Mouse (Mus musculus): ENCODE measurements at regions not wholly inside any gene's neighbourhood (a gene's known extent, or its start where the extent isn't known, plus 50 kb on each side); places are given as distances from the start of the nearest gene placed in this dataset.

- TF ChIP-seq POLR2A (IDR thresholded peaks at IDR 0.05; ENCODE audit: low read depth, low read length) (no peak), CTCF (IDR thresholded peaks at IDR 0.05; ENCODE audit: extremely low read depth, insufficient read depth, insufficient read length, insufficient replicate concordance) (peak; percentile 77; the same call in 1 of the 2 replicates)
Measured at GRCm38 (mm10) chr11:82613503-82613902, 150.6 kb downstream of the Cct6b start.
